Mouse (Mus musculus): Measurements from ENCODE around the gene Zfhx3.

Zfhx3 gene

DNA sequence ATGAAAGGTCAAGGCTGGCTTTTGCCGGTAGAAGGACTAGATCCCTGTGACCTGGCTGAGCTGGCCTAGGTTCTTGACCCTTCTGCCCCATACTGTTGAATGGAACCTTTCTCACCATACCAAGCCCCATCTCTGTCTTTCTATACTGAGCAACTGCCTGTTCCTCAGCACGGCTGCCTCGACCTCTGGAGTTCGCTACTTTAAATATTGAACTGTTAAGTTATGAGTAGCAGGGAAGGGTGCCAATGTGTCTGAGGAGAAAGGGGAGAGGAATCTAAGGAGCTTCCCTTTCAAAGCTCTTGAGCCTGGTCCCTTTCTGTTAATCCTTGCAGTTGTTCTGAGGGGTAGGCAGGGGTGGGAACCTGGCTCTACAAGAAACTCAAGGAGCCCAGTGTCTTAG lies 799.2 kb downstream of the Zfhx3 start:
- no peak for DNase-seq (ENCODE audit: low read depth, low spot score)

DNA sequence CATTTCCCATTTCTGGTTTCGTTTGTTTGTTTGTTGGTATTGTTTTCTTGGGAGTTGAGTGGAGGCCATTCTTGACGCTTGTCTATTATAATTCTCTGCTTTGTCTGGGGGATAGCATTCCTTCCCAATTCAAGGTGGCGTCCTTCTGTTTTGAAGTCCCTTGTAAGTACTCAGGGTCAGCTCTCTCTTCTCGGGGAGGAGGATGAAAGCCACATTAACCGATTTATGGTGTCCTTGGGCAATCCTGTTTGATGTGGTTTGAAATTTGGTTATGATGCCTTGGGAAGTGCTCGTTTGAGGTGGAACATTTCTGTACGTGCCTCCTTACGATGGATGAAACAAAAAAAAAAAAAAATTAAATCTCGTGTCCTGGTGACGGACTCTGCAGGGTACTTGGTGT lies 800.0 kb downstream of the Zfhx3 start:
- DNase-seq (ENCODE audit: low read depth, low spot score): no peak

DNA sequence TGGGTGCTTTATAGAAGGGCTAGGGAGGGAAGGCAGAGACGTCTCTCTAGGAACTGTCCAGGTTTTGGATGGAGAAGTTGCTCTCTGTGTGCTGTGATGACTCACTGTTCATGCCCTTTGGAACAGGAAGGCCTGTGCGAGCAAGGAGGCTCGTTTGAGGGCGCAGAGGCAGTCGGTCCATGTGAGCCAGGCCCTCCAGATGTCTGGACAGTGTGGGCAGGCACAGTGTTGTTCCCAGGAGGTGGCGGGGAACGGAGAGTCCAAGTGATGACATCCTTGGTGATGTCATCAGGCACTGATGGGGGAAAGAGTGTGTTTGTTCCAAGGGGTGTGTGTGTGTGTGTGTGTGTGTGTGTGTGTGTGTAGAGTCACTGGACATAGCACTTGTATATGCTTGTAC lies 800.8 kb downstream of the Zfhx3 start:
- DNase-seq (ENCODE audit: low read depth, low spot score): no peak

DNA sequence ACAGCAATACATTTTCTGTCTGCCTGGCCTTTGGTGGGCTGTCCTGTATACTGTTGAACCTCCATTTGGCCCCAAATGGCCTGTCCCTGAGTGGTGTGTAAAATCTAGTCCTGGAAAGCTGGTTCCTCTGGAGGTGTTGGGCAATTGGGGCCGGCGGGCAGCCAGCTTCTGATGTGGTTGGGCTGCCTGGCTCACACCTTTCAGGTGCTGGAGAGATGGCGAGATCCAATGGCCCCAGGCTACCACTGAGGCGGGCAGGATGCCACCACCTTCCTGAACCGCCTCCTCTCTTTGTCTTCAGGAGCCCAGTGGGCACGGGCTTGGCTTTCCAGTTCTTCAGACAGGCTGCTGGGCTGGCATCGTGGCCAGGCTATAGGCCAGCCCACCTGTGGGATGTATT lies 803.1 kb downstream of the Zfhx3 start:
- DNase-seq (ENCODE audit: low read depth, low spot score): no peak

DNA sequence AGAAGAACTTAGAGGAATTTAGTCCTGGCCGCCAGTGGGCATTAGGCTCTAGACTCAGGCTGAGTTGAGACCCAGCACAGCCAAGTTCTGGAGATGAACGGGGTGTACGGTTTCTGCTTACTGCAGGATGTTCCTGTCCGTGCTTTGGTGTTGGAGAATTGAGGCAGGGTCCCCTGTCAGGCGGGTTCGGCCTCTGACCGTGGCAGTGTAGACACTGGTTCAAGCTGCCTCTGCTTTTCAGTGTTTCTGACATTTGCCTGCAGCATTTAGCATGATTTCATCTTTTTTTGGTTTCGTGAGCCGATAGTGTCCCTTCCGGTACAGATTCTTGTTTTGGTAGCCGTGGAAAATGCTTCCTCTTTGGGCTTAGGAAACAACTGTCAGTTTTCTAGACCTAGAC lies 805.7 kb downstream of the Zfhx3 start:
- DNase-seq (ENCODE audit: low read depth, low spot score): no peak

DNA sequence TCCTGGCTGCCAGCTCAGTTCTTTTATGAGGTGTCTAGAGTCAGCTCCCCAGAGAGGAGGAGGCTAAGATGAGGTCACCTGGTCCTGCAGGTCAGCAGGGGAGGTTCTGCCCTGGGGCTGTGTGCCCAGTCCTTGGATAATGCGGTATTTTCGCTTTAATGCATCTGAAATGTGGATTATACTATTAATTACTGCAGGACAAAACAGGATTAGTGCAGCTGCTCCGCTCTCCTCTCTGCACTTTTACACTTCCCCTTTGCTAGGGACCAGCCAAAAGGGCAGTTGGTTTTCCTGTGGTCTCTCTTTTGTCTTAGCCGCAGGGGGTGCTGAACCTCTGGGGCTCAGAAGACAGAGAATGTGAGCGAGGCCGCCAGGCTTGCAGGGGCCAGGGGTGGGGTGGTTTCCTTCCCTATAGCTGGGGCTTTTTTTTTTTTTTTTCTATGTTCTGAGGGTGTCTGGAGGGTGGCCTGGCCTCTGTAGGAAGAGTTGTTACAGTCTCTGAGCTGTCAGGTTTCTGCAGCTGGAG lies 806.5 kb downstream of the Zfhx3 start:
- peak; percentile 36 for DNase-seq (ENCODE audit: low read depth, low spot score)

DNA sequence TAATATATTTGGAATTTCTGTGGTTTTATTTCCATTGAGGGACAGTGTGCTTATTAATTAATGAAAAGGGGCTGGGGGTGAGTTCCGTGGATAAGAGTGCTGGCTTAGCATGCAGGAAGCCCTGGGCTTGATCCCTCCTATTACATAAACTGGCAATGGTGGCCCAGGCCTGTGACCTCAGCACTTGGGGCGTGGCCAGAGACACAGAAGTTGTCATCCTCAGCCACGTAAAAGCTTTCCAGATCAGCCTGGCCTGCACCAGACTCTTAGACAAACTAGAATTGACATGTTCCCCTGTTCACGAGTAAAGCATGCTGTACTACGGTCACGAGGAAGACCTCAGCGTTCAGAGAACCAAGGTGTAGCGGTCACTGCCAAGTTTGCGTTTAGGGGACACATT lies 808.4 kb downstream of the Zfhx3 start:
- DNase-seq (ENCODE audit: low read depth, low spot score): no peak

DNA sequence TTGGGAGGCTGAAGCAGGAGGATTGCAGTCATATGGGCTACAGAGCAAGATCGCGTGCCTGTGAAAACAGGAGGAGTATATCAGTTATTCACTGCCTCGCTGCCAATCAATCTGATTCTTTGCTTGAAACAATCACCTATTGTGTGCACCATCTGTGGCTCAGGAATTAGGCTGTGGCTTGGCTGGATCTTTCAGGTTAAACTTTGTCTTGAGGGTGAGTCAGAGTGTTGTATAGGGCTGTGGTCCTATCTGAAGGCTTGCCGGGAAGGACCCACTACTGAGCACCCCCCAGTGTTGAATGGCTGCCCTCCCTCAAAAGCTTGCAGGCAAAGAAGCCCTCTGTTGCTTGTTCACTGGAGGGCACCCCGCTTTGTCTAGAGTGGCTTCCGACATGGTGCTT lies 812.1 kb downstream of the Zfhx3 start:
- no peak for DNase-seq (ENCODE audit: low read depth, low spot score)

DNA sequence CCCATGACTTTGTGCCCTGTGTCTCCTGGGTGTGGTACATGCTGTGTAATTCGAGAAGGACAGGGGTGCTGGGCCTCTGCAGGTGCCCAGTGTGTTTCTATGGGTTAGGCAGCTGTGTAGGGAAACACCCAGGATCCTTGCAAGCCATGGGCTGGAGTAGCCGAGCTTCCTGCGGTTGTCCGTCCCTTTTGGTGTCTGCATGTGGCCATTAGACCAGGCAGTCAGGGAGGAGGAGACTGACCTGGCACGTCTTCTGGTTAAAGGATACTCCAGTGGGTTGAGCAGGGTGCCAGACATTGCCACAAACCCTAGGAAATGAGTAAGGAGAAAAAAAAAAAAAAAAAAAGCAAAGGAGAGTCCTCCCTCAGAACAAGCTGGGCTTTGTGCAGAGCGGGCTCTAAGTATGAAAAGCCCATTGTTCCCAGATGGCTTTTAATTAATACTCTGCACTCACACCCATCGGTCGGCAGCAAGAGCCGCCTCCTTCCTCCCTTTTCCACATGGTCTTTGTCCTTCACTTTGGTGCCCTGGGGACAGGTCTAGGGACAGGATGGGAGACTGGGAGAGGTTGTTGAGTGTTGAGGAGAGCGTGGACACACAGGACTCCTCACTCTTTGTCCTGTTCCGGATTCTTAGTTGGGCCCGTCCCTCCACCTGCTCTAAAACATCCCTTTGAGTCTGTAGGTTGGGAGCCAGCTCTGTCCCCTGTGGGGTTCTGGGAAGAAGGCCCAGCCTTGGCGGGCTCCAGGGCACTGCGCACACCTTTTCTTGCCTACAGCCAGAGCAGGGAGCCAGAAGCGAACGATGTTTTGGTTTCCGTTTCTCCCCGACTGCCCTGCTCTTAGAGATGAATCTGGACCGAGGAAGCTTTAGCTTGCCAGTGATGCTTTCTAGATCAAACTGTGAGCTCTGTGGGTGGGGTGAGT lies 813.2 kb downstream of the Zfhx3 start:
- DNase-seq (ENCODE audit: low read depth, low spot score): peak; percentile 48

DNA sequence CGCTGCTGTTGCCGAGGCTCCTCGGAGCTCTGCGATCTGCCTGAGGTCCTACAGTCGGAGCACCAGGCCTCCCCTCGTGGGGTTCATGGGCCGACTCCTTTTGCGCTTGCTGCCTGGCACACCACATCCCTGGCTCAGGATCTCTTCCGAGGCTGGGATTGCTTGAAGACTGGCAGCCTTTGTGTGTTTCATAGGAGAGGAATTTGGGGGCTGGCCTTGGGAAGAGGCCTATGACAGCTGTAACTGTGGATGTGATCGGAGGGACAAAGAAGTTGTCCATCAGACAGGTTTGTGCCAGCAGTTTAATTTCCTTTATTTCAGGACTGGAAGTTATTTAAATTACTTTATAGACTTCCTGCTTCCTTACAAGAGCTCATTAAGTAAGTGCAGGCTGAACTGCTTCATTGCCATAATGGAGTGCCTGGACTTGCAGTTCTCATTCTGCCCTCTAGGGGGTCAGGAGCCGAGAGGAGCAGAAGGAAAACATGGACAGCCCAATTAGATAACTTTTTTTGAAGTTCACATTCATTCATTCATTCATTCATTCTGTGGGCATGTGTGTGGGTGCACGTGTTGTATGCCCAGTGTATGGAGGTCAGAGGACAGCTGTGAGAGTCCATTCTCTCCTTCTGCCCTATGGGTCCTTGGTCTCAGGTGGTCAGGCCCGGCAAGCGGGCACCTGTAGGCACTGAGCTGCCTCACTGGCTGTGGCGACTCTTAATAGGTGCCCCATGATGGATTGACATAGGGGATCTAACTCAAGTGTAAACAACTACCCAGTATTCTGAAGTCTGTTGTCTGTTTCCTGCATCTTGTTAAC lies 817.3 kb downstream of the Zfhx3 start:
- DNase-seq (ENCODE audit: low read depth, low spot score): peak; percentile 75

DNA sequence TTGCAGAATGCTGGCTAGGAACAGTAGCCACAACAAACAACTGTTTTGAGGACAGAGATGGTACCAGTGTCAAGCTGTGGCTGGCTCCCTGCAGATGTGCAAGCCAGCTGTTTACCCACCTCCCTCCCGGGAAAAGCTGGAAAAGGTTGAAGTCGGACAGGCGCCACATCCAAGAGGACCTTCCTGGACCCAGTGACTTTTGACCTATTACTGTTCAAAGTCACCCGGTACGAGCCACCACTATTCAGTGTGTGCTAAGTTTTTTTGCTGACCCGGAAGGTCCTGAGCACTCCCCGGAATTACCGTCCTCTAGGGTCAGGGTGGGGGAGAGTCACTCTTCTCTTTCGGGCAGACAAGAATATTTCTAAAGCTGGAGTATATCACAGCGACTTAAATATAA lies 818.3 kb downstream of the Zfhx3 start:
- no peak for DNase-seq (ENCODE audit: low read depth, low spot score)

DNA sequence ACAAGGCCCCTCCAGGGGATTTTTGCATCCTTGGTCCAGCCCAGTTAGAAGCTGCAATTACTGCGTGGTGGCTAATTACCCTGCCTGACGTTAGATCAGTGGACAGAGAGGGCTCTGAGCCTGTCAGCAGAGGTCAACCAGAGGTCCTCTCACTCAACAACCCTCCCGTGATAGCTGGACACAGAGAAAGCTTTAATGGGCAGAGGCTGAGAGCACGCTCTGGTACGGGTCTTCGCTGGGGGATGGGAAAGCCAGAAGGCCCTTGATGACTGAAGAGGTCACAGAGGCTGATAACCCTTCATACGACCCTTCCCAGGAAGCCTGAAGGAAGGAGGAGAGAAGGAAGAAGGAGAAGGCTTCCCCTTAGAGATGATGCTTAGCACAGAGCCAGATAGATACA lies 820.1 kb downstream of the Zfhx3 start:
- DNase-seq (ENCODE audit: low read depth, low spot score): no peak

DNA sequence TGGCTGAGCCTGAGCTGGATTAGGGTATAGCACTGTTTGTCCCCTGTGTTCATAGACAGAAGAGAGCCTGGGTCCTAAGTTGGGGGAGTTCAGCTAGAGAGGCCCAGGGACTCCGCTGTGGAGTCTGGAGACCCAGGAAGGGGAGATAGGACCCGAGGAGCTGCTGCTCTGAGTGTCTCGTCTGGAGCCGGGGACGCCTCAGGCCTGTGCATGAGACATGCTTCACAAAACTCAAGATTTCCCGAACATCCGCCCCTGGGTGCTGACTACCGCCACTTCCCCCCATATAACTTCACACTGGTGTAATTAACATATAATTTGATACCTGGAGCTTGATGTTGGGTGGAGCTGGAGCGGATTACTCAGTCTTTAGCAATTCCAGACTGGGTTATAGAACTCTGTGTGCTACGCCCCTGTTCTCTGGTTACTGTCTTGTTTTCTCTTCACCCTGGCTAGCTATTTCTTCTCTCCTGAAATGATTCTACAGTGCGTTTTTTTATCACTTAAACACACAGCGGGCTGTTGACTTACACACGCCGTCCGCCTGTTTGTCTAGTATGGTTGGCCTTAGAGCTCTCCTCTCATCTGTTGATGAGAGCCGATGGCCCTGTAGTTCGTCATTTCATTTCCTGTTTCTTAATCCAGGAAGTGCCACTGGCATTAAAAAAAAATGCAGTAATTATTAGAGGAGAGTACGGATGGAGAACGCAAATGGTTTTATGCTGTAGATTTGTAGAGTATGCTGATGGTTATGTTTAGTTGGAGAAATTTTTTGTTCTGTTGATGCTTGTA lies 822.2 kb downstream of the Zfhx3 start:
- no peak for DNase-seq (ENCODE audit: low read depth, low spot score)

DNA sequence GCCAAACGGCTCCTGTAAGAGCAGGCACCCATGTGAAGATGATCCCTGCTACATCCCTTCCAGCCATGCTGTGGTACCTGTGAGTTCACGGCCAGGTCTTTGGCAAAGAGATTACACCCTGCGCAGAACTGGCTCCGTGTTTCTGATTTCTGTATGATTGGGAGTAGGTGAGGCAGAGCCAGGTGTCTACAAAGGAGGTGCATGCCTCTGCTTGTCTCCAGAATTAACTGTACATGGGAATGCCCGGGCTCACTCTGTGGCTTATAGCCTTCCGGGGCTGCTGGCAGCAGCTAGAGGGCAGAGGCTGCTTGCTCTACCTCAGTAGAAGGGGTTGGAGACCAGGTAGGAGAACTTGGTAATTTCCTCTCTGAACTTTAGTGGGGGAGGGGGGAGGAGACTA lies 823.7 kb downstream of the Zfhx3 start:
- DNase-seq (ENCODE audit: low read depth, low spot score): no peak

DNA sequence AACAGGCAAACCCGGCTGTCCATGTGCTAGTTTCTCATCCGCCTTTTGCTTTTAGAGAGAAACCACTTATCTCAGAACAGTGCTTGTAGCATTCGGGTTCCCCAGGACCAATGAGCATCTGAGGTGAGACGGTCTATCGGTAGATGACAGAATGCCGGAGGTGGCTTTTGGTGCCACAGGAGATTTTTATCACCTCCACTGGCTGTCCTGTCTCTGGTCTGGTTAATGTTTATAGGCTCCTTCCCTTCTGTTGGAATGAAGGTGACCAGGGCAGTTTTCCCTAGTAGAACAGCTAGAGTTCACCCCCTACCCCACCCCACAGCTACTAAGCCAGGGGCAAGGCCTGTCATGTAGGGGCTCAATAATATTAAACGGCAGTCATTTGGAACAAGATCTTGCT lies 825.6 kb downstream of the Zfhx3 start:
- DNase-seq (ENCODE audit: low read depth, low spot score): no peak

DNA sequence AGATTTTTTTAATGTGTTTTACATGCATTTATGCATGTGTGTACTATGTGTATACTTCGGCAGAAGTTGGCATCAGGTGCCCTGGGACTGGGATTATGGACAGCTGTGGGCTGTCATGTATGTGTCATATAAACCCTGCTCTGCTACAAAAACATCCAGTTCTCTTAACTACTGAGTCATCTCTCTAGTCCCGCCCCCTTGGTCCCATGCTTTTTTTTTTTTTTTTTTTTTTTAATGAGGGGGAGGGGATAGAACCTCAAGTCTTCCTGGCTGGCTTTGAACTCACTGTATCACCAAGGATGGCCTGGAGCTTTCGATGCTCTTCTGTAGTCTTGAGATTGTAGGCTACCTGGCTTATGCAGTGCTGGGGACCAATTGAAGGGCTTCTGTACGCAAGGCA lies 827.9 kb downstream of the Zfhx3 start:
- no peak for DNase-seq (ENCODE audit: low read depth, low spot score)

DNA sequence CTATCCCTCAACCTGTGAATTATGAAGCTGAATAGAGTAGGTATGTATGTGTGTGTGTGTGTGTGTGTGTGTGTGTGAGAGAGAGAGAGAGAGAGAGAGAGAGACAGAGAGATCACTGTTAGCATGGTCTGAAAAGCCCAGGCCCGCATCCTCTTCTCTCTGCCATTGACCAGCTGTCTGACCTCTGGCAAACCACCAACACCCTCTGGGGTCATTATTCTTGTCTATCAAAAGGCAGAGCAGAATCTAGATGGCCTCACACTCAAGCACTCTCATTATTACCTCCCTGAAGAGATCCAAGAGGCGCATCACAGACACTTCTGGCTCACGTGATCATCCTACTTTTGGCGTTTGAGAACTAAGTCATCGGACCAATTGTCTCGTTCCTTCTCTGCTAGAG lies 831.0 kb downstream of the Zfhx3 start:
- DNase-seq (ENCODE audit: low read depth, low spot score): no peak

DNA sequence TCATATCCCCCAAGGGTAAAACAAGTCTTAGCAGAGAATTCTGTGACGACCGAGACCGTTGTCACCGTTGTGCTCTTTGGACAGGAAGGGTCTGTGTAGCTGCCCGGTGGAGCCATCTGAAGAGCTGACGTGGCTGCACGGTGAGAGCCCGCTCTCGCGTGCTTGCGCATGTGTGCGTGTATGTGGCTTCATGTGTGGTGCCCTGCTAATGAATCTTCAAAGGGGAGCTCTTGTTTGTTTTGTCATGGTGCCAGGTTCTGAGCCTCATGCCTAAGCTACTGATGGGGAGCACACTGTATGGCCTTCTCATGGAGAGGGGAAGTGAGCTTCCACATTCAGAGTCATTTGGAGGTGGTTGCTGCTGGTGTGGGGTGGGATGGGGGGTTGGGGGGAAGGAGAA lies 835.6 kb downstream of the Zfhx3 start:
- DNase-seq (ENCODE audit: low read depth, low spot score): no peak

DNA sequence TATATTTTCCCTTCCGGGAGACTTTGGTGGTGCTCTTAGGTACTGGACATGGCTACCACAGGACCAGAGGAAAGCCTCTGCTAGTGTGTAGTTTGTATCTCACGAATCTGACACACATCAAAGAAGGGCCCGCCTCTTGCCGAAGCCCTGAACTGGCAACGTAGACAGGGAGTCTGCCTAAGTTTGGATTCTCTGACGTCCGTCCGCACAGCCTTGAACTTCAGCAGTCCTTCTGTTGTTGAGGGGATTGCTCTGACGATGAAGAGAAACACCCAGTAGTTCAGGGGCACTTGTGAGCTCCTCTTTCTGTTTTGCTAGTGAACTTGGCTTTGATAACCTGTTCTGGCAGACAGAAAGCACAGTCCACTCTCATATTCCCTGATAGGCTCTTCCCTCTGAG lies 836.1 kb downstream of the Zfhx3 start:
- DNase-seq (ENCODE audit: low read depth, low spot score): no peak

DNA sequence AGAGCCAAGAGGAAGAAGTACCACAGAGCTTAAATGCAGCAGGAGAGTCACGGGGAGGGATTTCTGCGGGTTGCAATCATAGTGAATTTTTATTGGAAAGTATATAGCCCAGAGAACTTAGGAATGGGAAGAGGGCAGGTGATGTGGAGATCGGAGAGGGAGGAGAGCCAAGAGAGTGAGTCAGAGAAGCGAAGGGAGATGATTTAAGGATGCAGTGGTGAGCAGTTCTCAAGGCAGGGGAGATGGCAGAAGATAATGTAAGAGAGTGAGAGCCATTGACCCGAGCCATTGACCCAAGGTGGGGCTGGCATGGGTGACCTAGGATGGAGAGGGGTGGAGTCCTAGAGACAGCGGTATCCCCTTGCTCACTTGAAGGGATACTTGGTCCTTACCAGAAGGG lies 838.3 kb downstream of the Zfhx3 start:
- no peak for DNase-seq (ENCODE audit: low read depth, low spot score)

DNA sequence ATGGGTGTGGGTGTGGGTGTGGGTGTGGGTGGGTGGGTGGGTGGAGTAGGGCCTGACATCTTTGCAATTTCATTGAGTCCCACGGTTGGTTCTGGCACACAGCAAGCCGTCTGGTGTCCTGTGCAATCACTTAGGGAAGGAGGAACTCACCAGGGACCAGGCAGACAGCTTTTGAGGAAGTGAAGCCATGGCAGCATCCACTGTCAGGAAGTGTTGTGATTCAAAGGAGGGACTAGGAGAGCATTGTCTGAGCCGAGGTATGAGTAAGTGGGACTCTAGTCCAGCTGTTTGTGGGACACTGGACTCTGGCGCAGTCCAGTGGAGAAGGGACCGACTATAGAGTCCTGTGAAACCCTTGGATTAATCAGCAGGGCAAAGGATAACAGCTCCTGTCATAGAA lies 838.7 kb downstream of the Zfhx3 start:
- DNase-seq (ENCODE audit: low read depth, low spot score): no peak

DNA sequence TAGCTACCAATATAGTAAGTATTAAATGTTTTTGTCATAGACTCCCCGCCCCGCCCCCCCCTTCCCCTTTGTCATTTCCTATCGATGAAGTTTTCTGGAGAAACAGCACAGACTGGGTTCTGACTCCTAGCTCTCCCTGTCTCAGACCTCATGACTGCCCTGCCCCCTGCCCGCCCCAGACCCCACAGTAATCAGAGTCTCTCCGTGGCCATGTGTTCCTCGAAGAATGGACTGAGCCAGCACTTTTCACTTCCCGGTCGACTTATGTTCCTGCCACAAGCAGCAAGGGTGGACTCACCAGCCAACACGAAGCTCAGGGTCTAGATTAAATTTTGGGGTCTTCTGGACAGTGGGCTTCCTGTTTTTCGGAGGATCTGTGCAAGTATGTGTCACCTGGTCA lies 840.7 kb downstream of the Zfhx3 start:
- no peak for DNase-seq (ENCODE audit: low read depth, low spot score)

All from ES-CJ7 (cell line).